Mouse (Mus musculus): ENCODE measurements at regions not wholly inside any gene's neighbourhood (a gene's known extent, or its start where the extent isn't known, plus 50 kb on each side); places are given as distances from the start of the nearest gene placed in this dataset.

GRCm38 (mm10) chr3:63569004-63569596, 85.4 kb upstream of the Gm34302 start:
- TF ChIP-seq POLR2A (IDR thresholded peaks at IDR 0.05; ENCODE audit: low read depth, low read length) = no peak
- TF ChIP-seq CTCF (IDR thresholded peaks at IDR 0.05; ENCODE audit: borderline replicate concordance, insufficient read depth, low read length) = no peak

Measured in embryonic fibroblast, embryonic 13.5 days (primary cell).